Mouse (Mus musculus) heart, adult 18-20 months (tissue): ENCODE results near the gene Prg3. TPM values are rescaled to one million over a fixed set of nuclear protein-coding genes. Genes with fewer than 3 reads are reported as not detected.
A peak's percentile ranks its signal among the peaks of the same experiment; 100 is the strongest.

Experiments used
- DNase-seq, 2 experiments: peaks; one replicate each; pipeline ENCODE4 v3.0.0; 2021 to 2022; ENCODE audit warnings: mixed read lengths in 1 of 2
- long read RNA-seq, 2 experiments: library from polyadenylated mRNA; stranded (forward); transcript quantifications; one replicate each; pipeline ENCODE4 v2.0.0; 2021
- total RNA-seq, 2 experiments: library from RNA; stranded (reverse); gene quantifications; 2 replicates each; pipeline ENCODE4 v1.2.3; 2021

Gene Prg3
- not detected for total RNA-seq
- long read RNA-seq, experiment 1 = 0 reads
- long read RNA-seq, experiment 2 = 0 reads

DNA sequence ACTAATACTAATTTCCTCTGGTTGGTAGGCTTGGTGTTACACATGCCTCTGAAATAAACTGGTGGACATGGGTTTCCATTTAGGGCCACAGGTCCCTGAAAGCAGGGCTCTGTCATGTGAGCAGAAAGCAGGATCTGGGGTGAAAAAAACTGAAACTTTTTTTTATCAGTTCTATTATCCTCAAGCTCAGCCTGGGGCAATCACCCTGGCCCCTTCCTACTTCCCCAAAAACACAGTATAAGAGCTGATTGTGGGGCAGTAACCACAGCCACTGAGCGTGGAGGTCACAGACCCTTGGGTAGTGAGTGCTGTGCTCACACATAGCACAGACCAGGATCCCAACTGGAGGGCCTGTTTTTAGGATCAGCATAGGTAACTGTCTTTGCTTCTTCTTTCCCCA is at the start of gene Prg3:
TSS of gene Prg3 (plus strand) at position 286 of the 400 bp plus-strand sequence.
- DNase-seq = no peak

DNA sequence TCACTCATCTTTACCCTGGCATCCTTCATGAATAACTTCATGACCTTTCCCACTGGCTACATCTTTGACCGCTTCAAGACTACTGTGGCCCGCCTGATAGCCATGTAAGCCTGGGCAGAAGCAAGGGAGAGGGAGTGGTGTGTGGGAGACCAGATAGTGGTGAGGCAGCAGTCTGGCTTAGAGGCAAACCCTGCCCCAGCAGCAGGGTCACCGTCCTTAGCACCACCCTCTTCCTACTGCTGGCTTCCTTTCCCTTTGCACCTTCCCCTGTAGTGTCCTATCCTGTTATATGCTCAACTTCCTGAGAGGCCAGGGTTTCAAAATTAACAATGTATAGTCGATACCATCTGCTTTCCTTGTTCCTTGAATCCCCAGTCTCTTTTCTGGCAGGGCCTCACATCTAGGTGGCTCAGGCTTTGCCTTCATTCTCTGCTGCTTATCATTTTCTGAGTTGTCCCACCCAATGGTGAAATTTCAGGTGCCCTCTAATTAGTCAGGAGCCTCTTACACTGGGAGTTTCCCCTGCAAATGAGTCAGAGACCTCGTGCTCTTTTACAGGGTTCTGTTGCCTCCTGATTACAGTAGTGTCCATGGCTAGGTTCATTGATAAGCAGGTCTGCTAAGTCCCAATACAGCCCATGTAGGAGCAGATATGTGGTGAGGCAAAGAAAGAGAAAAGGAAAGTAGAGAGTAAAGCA is 49.6 kb upstream of the Prg3 start:
- peak; percentile 61 to 73 for DNase-seq

DNA sequence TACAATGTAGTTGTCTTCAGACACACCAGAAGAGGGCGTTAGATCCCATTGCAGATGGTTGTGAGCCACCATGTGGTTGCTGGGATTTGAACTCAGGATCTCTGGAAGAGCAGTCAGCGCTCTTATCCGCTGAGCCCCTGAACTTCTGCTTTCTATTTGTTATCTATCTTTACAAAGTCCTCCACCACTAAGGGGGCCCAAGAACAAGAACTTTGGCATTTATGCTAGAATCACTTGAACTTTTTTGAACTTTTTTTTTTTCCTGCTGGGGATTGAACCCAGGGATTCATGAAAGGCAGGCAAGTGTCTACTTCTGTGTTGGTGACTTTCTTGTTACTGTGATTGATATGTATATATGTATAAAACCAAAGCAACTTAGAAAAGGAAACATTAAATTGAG is 48.7 kb upstream of the Prg3 start:
- no peak for DNase-seq

DNA sequence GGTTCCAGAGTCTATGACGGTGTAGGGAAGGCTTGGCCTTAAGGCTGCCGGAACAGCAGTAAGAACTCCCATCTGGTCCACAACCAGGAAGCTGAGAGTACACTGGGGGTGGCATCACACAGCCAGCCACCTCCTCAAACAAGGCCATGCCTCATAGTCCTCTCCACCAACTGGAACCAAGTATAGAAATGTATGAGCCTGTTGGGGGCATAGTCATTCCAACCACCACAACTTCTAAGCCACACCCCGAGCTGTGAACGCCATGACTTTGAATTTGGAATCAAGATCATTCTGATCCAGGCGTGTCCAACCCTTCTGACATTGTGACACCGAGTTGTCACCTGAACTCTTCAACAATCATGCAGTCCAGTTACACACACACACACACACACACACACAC is 48.3 kb upstream of the Prg3 start:
- no peak for DNase-seq

DNA sequence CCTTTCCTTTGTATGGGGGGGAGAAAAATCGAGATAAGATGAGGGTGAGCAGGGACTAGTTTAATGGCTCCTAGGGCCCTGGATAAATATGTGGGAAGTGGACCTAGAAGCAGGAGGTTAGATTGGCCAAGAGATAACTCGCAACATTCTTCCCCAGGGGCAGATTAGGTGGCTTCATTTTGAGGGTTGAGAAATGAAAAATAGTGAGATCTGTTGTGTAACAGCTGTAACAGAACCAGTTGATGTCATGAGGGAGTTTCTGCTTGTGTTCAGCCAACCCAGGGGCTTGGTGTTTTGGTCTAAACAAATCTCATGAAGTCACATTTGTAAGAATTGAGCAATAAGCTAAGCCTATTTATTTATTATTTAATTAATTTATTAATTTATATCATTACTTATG is 46.7 kb upstream of the Prg3 start:
- peak in 1 of 2 experiments; percentile 55 for DNase-seq

GRCm38 (mm10) chr2:84941795-84942194 is 46.2 kb upstream of the Prg3 start:
- no peak for DNase-seq

- DNase-seq = no peak
These were observed 40.8 kb upstream of the Prg3 start for GRCm38 (mm10) chr2:84947154-84947771.

DNA sequence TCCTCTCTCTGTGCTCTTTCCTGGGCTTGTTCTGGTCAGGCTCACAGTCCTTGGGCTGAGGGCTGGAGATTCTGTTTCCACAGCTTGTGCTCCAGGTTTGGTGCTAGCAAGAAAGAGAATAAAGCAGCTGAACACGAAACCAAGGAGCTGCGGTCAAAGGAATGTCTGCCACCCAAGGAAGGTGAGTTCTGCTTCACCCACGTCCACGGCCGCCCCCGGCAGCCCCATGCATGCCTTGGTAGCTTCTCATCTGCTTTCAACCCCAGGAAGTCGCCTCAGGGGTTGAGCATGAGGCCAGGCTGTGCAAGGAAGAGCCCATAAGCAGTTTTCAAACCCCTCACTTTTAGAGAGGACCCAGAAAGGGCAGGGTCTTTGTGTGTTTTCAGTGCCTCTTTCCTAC is 39.8 kb upstream of the Prg3 start:
- no peak for DNase-seq

DNA sequence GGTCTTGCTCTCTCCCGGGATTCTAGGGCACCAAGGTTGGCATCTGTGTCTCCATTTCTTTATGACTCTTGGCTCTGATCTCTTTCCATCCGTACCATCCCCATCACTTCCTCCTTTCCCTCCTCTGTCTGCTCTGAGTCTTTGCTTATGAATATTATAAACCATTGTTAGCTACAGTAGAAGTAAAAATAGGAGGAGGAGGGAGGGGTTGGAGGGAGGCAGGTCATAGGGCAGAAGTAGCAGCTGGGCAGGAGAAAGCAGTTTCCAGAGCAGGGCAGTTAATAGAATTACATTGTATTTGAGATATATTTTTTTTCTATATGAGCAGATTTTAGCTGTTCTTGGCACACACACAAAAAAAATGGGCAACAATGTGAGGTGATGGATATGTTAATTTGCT is 39.3 kb upstream of the Prg3 start:
- no peak for DNase-seq

DNA sequence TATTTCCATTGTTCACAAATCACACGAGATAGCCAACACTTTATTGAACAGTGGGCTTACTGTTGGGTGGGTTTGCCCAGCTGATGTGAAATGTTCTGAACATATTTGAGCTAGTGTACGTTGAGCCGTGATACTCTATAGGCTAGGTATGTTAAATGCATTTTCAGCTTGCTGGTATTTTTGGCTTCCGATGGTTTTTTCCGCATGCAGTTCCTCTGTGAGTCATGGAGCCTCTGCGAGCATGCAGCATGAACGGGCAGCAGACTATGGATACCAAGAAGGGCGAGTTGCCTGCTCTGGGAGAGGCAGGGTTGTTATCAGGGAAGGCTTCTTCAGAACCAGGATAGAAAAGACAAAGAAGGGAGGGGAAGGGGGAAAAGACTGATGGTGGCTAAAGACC is 37.0 kb upstream of the Prg3 start:
- DNase-seq = peak in 1 of 2 experiments; percentile 6

GRCm38 (mm10) chr2:84952251-84952650 is 35.8 kb upstream of the Prg3 start:
- peak in 1 of 2 experiments; percentile 5 for DNase-seq

DNA sequence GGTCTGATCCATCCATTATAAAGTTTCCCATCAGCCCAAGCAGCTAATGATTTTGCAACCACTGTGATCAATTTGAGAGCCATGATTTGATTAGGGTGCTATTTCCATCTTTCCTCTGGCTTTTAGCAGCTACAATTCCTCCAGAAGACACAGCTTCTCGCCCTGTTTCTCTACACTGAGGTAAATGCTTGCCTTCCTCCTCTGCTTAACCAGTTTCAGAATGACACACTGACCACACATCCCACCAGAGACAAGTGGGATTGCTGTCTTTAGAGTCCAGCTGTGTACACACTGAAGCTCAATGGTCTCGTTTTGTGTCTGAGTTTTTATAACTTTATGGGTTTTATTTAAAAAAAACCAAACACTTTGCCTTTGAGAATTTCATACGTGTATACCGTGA is 35.3 kb upstream of the Prg3 start:
- peak in 1 of 2 experiments; percentile 3 for DNase-seq

DNA sequence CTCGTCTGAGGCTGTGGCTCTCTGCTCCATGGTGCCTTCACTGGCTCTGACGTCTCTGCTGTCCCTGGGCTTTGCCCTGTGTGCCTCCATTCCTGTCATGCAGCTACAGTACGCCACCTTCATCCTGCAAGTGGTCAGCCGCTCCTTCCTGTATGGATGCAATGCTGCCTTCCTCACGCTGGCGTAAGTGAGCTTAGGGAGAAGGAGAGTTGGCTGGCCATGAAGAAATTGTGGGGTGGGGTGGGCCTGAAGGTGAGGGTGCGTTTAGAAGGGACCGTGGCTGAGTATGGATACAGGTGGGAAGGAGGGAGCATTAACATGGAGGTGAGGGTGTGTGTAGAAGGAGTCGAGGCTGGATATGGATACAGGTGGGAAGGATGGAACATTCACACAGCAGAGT is 32.6 kb upstream of the Prg3 start:
- DNase-seq = no peak

DNA sequence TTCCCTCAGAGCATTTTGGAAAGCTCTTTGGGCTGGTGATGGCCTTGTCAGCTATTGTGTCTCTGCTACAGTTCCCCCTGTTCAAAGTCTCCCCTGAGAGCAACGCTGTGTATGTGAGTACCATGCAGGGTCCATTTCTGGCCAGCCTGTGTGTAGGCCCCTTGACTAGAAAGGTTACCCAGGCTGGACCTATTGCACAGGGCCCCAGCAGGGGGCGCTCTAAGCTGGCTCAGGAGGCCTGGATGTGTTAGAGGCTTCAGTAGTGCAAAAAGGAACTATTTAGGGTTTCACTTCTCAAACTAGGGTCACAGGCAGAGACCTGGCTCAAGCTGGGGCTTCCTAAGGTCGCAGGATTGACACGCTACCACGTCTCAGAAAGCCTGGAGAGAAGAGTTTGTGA is 31.7 kb upstream of the Prg3 start:
- DNase-seq = peak; percentile 58 to 62

DNA sequence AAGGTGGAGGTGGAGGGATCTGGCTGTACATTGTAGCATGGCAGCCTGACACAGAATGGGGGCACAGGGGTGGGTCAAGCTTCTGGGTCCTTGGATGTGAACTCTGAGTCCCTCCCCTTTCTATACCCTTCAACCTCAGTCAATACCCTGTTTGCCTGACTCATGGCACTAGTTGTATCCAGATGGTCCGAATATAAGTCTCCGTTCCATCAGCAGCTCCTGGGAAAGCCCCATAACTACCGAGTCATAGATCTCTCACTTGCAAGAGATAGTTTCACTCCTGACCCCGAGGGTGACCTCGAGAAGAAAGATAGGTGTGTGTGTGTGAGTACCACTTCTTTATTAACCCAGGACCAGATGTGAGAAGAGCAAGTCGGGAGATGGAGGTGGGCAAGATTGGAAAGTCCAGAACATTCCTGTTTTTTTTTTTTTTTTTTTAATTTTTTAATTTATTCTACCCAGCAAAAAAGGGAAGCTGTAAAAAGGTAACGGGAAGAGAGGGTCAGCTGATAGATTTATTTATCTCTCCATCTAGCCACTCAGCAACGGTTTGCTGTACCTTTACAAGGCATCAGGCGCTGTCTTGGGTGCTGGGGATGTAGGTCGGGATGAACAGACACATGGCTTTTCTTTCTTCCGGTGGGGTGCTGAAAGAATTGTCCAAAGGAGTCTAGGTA is 29.3 kb upstream of the Prg3 start:
- no peak for DNase-seq

GRCm38 (mm10) chr2:84961300-84961699 is 26.7 kb upstream of the Prg3 start:
- peak; percentile 79 to 89 for DNase-seq

GRCm38 (mm10) chr2:84961901-84962300 is 26.1 kb upstream of the Prg3 start:
- DNase-seq = no peak

DNA sequence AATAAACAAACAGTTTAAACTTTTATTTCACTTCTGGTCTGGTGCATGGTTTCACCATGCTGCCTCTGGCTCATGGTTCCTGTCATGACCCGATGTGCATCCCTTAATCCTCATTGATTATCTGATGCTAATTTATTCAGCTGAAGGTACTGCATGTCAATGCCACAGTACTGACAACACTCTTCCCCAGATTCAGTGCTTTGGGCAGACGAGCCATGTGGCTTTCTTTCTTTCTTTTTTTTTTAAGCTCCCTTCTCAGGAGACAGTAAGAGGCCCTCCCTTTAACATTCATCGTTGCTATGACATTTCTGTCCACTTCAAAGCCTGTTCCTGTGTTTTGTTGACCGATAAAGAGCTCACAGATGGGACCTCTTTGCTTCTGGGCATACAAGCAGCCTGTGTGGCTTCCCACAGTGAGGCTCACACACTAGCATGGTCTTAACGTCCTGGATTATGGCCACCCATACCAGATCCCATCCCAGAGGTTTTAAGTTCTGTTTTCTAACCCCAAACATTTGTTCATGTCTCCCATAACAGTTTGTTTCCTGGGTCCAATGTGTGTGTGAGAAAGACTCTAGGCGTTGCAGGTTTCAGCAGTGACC is 25.0 kb upstream of the Prg3 start:
- no peak for DNase-seq

DNA sequence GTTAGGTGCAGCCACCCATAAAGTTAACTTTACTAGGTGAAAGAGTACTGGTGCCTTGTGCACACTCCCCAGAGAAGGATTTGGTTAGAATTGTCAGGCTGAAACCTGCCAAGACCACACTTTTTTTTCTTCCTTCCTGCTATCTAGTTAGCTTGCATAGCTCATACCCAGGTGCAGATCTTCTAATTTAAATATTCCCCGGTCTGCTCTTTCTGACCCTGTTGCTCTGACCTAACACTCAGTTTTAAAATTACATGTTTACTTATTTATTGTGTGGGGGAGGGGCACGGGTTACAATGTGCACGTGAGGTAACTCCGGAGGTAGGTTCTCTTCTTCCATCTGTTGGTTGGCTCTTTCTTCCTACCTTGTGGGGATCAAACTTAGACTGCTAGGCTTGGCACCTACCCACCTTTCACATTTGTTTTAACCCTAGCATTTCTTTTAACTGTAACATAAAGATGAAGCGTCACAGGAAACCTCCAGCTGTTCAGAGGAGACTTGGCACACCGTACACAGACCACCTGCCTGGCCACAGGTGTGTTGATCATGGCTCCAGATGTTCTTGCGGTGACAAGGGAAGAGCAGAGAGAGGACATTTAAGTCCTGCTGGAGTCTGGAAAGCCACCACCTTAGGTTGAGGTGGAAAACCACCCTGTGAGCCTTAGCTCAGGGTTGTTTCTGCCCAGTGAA is 23.8 kb upstream of the Prg3 start:
- DNase-seq = no peak

- no peak for DNase-seq
These were observed 20.6 kb upstream of the Prg3 start for GRCm38 (mm10) chr2:84967318-84967991.

DNA sequence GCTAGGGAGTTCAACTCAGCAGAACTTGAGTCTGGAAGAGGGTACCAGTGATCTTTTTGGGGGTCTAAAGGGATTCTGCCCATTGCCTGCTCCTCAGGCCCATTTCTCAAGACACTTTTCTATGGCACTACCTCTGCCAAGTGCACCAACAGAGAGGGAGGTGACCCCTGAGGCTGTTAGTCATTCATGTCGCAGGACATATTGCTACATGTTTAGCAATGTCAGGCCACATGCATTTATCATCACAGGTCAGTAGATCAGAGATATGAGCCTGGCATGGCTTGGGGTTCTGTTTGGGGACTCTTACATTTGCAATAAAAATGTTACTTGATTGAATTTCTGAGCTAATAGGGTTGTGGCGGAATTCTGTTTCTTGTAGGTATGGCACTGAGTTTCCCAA is 12.4 kb upstream of the Prg3 start:
- DNase-seq = no peak

GRCm38 (mm10) chr2:84980188-84980587 is 7.8 kb upstream of the Prg3 start, which contains the start of gene Prg2:
TSS of gene Prg2 (plus strand) at chr2:84980461.
- DNase-seq = no peak
